Mouse (Mus musculus): ENCODE data around the gene Gm28048. TPM values are rescaled to one million over a fixed set of nuclear protein-coding genes. Genes with fewer than 3 reads are reported as not detected.

Gene Gm28048
- polyA plus RNA-seq, 1 experiment from 2014 or later: 5.9 TPM

- no peak overlapping the region for H3K27ac ChIP-seq (replicated peaks)
These were observed 143.5 kb downstream of the Gm28048 start for GRCm38 (mm10) chr11:22838361-22838760.

GRCm38 (mm10) chr11:22836269-22836668 is 145.6 kb downstream of the Gm28048 start:
- Histone ChIP-seq H3K9me3 (no peaks in the 10 kb centered on the region), H3K36me3 (no peaks in the 10 kb centered on the region), H3K4me2 (replicated peaks) (no peak overlapping the region), H3K9ac (replicated peaks) (no peak overlapping the region), H3K4me3 (no peak overlapping the region), H3K27me3 (no peaks in the 10 kb centered on the region), H3K4me1 (no peaks in the 10 kb centered on the region), H3K27ac (replicated peaks) (no peak overlapping the region)
- ATAC-seq (ENCODE audit: low FRiP score, low read depth): no peak
- WGBS: 97% methylated on average over 10 of the region's 10 CpGs

More at GRCm38 (mm10) chr11:22838361-22838760, 143.5 kb downstream of the Gm28048 start:
- no peaks in the 10 kb centered on the region for H3K4me1 ChIP-seq
- no peak for ATAC-seq (ENCODE audit: low FRiP score, low read depth)
- no peak overlapping the region for H3K4me2 ChIP-seq (replicated peaks)
- H3K9ac ChIP-seq (replicated peaks): no peak overlapping the region
- H3K4me3 ChIP-seq: no peak overlapping the region
- no peaks in the 10 kb centered on the region for H3K36me3 ChIP-seq
- 69% methylated on average over 1 of the region's 1 CpGs for WGBS
- no peaks in the 10 kb centered on the region for H3K9me3 ChIP-seq
- no peaks in the 10 kb centered on the region for H3K27me3 ChIP-seq

GRCm38 (mm10) chr11:22832600-22832999 is 149.3 kb downstream of the Gm28048 start:
- ATAC-seq (ENCODE audit: low FRiP score, low read depth): no peak
- Histone ChIP-seq H3K36me3 (no peaks in the 10 kb centered on the region), H3K9ac (replicated peaks) (no peak overlapping the region), H3K27me3 (no peaks in the 10 kb centered on the region), H3K4me1 (no peaks in the 10 kb centered on the region), H3K4me2 (replicated peaks) (no peak overlapping the region), H3K27ac (replicated peaks) (no peak overlapping the region), H3K4me3 (no peak overlapping the region), H3K9me3 (no peaks in the 10 kb centered on the region)
- WGBS: 91% methylated on average over 4 of the region's 4 CpGs

GRCm38 (mm10) chr11:22831916-22832315 is 150.0 kb downstream of the Gm28048 start:
- H3K4me3 ChIP-seq: no peak overlapping the region
- no peak overlapping the region for H3K9ac ChIP-seq (replicated peaks)
- WGBS: 90% methylated on average over 11 of the region's 11 CpGs
- no peak for ATAC-seq (ENCODE audit: low FRiP score, low read depth)
- H3K27me3 ChIP-seq: no peaks in the 10 kb centered on the region
- H3K4me2 ChIP-seq (replicated peaks): no peak overlapping the region
- no peaks in the 10 kb centered on the region for H3K36me3 ChIP-seq
- no peak overlapping the region for H3K27ac ChIP-seq (replicated peaks)
- H3K4me1 ChIP-seq: no peaks in the 10 kb centered on the region
- no peaks in the 10 kb centered on the region for H3K9me3 ChIP-seq

- H3K27ac ChIP-seq (replicated peaks): no peak overlapping the region
- no peak overlapping the region for H3K9ac ChIP-seq (replicated peaks)
- no peaks in the 10 kb centered on the region for H3K9me3 ChIP-seq
- 69% methylated on average over 6 of the region's 6 CpGs for WGBS
- no peaks in the 10 kb centered on the region for H3K4me1 ChIP-seq
- no peaks in the 10 kb centered on the region for H3K36me3 ChIP-seq
- ATAC-seq (ENCODE audit: low FRiP score, low read depth): no peak
- H3K27me3 ChIP-seq: no peaks in the 10 kb centered on the region
- H3K4me3 ChIP-seq: no peak overlapping the region
- no peak overlapping the region for H3K4me2 ChIP-seq (replicated peaks)
These were observed 151.2 kb downstream of the Gm28048 start for GRCm38 (mm10) chr11:22830684-22831083.

GRCm38 (mm10) chr11:22830179-22830611 is 151.7 kb downstream of the Gm28048 start:
- Histone ChIP-seq H3K4me2 (replicated peaks) (no peak overlapping the region), H3K27me3 (no peaks in the 10 kb centered on the region), H3K4me1 (no peaks in the 10 kb centered on the region), H3K27ac (replicated peaks) (no peak overlapping the region), H3K4me3 (no peak overlapping the region), H3K36me3 (no peaks in the 10 kb centered on the region), H3K9me3 (no peaks in the 10 kb centered on the region), H3K9ac (replicated peaks) (no peak overlapping the region)
- ATAC-seq (ENCODE audit: low FRiP score, low read depth): no peak
- 49% methylated on average over 5 of the region's 5 CpGs for WGBS

- H3K4me1 ChIP-seq: no peaks in the 10 kb centered on the region
- ATAC-seq (ENCODE audit: low FRiP score, low read depth): no peak
- H3K4me2 ChIP-seq (replicated peaks): no peak overlapping the region
- no peak overlapping the region for H3K9ac ChIP-seq (replicated peaks)
- H3K27ac ChIP-seq (replicated peaks): no peak overlapping the region
- no peaks in the 10 kb centered on the region for H3K9me3 ChIP-seq
- H3K4me3 ChIP-seq: no peak overlapping the region
- no peaks in the 10 kb centered on the region for H3K27me3 ChIP-seq
- H3K36me3 ChIP-seq: no peaks in the 10 kb centered on the region
- 98% methylated on average over 15 of the region's 15 CpGs for WGBS
These were observed 152.8 kb downstream of the Gm28048 start for GRCm38 (mm10) chr11:22828988-22829632.

GRCm38 (mm10) chr11:22827514-22828080 is 154.3 kb downstream of the Gm28048 start:
- no peak overlapping the region for H3K9ac ChIP-seq (replicated peaks)
- ATAC-seq (ENCODE audit: low FRiP score, low read depth): no peak
- no peak overlapping the region for H3K4me3 ChIP-seq
- no peaks in the 10 kb centered on the region for H3K27me3 ChIP-seq
- no peaks in the 10 kb centered on the region for H3K9me3 ChIP-seq
- 91% methylated on average over 4 of the region's 4 CpGs for WGBS
- H3K27ac ChIP-seq (replicated peaks): no peak overlapping the region
- no peaks in the 10 kb centered on the region for H3K36me3 ChIP-seq
- H3K4me2 ChIP-seq (replicated peaks): no peak overlapping the region
- H3K4me1 ChIP-seq: no peaks in the 10 kb centered on the region

- WGBS: 92% methylated on average over 6 of the region's 6 CpGs
These were observed 155.2 kb downstream of the Gm28048 start for GRCm38 (mm10) chr11:22826665-22827064.

GRCm38 (mm10) chr11:22826051-22826450 is 155.8 kb downstream of the Gm28048 start:
- Histone ChIP-seq H3K27ac (replicated peaks) (no peak overlapping the region), H3K9me3 (no peaks in the 10 kb centered on the region), H3K36me3 (no peaks in the 10 kb centered on the region), H3K9ac (replicated peaks) (no peak overlapping the region), H3K4me3 (no peak overlapping the region), H3K27me3 (no peaks in the 10 kb centered on the region), H3K4me1 (no peaks in the 10 kb centered on the region), H3K4me2 (replicated peaks) (no peak overlapping the region)
- 94% methylated on average over 14 of the region's 14 CpGs for WGBS
- no peak for ATAC-seq (ENCODE audit: low FRiP score, low read depth)

More at GRCm38 (mm10) chr11:22826665-22827064, 155.2 kb downstream of the Gm28048 start:
- no peak overlapping the region for H3K27ac ChIP-seq (replicated peaks)
- no peak overlapping the region for H3K9ac ChIP-seq (replicated peaks)
- no peak overlapping the region for H3K4me2 ChIP-seq (replicated peaks)
- no peaks in the 10 kb centered on the region for H3K36me3 ChIP-seq
- no peaks in the 10 kb centered on the region for H3K4me1 ChIP-seq
- no peaks in the 10 kb centered on the region for H3K9me3 ChIP-seq
- ATAC-seq (ENCODE audit: low FRiP score, low read depth): no peak
- no peaks in the 10 kb centered on the region for H3K27me3 ChIP-seq
- H3K4me3 ChIP-seq: no peak overlapping the region

- 95% methylated on average over 1 of the region's 1 CpGs for WGBS
These were observed 156.3 kb downstream of the Gm28048 start for GRCm38 (mm10) chr11:22825548-22825947.

GRCm38 (mm10) chr11:22824049-22824705 is 157.7 kb downstream of the Gm28048 start:
- H3K36me3 ChIP-seq: no peaks in the 10 kb centered on the region
- H3K9me3 ChIP-seq: no peaks in the 10 kb centered on the region
- H3K27me3 ChIP-seq: no peaks in the 10 kb centered on the region
- WGBS: 90% methylated on average over 9 of the region's 9 CpGs
- H3K9ac ChIP-seq (replicated peaks): no peak overlapping the region
- no peak for ATAC-seq (ENCODE audit: low FRiP score, low read depth)
- no peak overlapping the region for H3K4me2 ChIP-seq (replicated peaks)
- H3K4me3 ChIP-seq: no peak overlapping the region
- H3K27ac ChIP-seq (replicated peaks): no peak overlapping the region
- no peaks in the 10 kb centered on the region for H3K4me1 ChIP-seq

More at GRCm38 (mm10) chr11:22825548-22825947, 156.3 kb downstream of the Gm28048 start:
- Histone ChIP-seq H3K9ac (replicated peaks) (no peak overlapping the region), H3K4me2 (replicated peaks) (no peak overlapping the region), H3K27me3 (no peaks in the 10 kb centered on the region), H3K4me1 (no peaks in the 10 kb centered on the region), H3K4me3 (no peak overlapping the region), H3K27ac (replicated peaks) (no peak overlapping the region), H3K9me3 (no peaks in the 10 kb centered on the region), H3K36me3 (no peaks in the 10 kb centered on the region)
- ATAC-seq (ENCODE audit: low FRiP score, low read depth): no peak
